Mouse (Mus musculus) adrenal gland, postnatal 25 days (tissue): ENCODE measurements around the gene Dpt. TPM values are rescaled to one million over a fixed set of nuclear protein-coding genes. Genes with fewer than 3 reads are reported as not detected.

Experiments used
- DNase-seq: peaks from one replicate; pipeline ENCODE4 v3.0.0; 2021; ENCODE audit warnings: mixed read lengths
- total RNA-seq: library from RNA; stranded (reverse); gene quantifications from 2 replicates; pipeline ENCODE4 v1.2.3, GENCODE M21; 2021

Gene Dpt
- total RNA-seq, 1 experiment from 2014 or later = 9.2 TPM

DNA sequence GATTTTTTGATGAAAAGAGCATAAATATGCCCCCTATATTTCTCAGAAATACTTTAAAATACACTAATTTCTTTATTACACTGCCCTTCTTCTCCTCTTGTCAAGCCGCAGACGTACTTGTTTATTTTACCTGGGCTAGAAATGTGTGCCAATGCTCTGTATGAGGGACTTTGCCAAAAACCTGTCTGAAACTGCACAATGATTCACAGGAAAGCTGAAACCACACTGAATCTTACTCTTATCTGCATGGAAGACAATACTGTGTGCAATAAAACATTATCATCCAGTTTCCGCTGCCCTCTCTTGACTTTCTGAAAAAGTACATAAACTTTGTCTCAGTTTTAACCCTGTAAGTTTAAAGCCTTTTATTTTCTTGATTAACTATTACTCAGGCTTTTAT, 20.9 kb downstream of the Dpt start:
- no peak for DNase-seq

DNA sequence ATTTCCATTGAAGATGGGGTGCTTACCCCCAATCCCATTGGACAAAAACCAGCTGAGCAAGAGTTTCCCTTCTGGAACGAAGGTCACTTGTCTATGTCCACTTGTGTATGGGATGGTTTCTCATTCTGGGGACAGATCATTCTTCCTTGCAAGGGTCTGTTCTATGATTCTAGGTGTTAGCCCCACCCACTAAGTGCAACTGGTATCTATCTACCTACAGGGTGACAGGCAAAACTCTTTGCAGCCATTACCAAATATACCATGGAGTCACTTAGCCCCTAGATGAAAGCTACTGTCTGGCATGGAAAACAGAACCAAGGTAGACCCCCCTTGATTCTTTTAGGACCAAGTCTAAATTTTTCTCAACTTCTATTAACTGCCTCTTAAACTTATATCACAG, 24.9 kb downstream of the Dpt start:
- no peak for DNase-seq

DNA sequence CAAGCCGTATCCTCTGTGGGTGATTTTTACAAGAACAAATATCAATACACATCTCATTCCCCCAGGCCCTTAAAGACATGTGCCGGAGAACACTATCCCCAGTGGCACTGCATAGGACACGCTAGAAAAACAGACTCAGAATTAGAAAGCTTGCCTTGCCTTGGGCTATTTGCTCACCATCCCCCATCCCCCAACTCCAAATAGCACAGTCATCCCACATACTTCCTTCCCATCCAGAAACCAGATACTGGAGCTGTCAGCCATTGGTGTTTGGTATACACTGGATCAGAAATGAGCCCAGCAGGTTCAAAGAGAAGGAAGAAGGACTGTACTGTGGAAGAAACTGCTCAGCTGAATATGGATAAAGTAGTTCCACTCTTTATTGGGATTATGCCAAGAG, 25.4 kb downstream of the Dpt start:
- no peak for DNase-seq

DNA sequence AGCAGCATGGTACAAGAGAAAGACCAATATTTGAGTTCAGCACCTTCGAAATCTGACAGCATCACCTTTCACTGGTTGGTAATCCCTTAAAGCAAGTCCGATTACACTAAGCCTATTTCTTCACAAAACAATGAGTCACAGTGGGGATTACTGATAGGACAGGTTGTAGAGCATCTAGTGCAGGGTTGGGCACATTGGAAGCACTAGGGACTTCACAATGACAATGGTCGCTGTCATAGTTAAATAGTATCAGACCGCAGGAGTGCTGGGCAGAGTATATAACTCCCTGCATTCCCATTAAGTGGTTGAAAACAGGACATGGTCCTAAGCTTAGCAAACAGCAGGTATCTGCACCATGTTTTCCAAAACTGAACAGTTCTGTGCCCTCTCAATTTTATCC, 25.8 kb downstream of the Dpt start:
- DNase-seq = no peak

DNA sequence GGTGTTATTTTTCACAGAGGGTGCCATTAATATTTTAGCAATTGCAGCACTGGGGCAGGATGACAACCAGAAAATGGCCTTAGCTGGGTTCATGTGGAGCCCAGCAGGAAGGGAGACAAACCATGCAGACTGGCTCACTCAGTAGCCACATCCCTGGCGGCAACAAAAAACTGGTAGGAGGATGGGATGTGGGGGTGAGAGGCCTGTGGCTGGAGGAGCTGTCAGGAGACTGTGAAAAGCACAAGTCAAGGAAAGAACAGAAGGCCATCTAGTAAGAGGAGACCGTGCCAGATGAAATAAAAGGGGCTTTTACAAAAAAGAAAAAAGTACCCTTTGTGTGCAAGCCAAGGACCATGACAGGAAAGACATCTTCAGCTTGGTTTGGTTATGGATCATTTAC, 28.5 kb downstream of the Dpt start:
- no peak for DNase-seq

- DNase-seq = no peak
Observed at GRCm38 (mm10) chr1:164829881-164830280, 33.4 kb downstream of the Dpt start.

- DNase-seq = no peak
Observed at GRCm38 (mm10) chr1:164832459-164832858, 36.0 kb downstream of the Dpt start.

GRCm38 (mm10) chr1:164848616-164849265, 52.3 kb downstream of the Dpt start:
- no peak for DNase-seq

DNA sequence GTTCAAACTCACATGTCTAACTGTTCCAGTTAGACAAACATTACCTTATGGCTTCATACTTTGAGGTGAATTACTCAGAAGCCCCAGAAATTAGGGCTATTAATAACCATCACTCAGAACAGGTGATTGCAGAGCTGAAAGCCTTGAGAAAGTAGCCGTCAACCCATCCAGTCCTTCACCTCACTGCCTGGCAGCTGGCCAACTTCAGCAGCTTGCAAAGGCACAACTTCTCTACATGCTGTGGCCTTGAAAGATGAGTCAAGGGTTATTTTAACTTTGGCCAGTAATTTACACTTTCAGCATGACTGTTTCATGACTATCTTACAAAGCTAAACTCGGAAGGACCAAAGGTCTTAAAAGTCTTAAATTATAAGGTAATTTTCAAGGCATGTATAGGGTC, 59.3 kb downstream of the Dpt start:
- DNase-seq = peak; percentile 74

DNA sequence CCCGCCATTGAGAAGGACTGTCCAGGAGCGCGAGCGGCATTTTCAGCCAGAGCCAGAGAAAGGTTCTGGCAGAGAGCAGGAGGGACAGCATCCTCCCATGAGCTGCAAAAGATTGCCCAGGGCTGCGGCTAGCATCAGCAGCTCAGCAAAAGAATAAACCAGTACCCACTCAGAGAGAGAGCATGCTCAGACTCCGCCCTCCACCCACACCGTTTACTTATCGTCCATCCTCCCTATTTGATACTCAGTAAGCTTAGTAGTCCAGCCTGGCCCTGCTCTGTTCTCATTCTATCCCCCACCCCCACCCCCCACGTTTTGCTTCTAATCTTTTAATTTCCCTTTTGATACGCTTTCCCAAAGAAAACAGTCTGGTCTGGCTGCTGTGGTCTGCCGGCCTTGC, 63.5 kb downstream of the Dpt start:
- DNase-seq = no peak

- DNase-seq = no peak
Observed at GRCm38 (mm10) chr1:164860782-164861181, 64.3 kb downstream of the Dpt start.

DNA sequence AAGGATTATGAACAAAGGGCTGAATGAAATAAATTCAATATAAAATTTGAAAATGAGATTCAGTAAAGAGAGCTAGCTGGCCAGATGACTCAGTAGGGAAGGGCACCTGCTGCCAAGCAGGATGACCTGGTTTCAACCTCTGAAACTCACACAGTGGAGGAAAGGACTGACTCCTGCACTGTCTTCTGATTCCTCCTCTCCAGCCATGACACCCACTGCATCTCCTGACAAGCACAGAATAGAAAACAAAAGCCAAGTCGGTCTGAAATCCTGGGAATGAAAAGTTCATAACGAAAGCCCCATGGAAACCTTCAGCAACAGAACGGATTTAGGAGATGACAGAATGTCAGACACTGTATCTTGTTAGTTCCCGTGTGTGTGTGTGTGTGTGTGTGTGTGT, 65.1 kb downstream of the Dpt start:
- DNase-seq = no peak

GRCm38 (mm10) chr1:164862946-164863883, 66.8 kb downstream of the Dpt start:
- DNase-seq = no peak

DNA sequence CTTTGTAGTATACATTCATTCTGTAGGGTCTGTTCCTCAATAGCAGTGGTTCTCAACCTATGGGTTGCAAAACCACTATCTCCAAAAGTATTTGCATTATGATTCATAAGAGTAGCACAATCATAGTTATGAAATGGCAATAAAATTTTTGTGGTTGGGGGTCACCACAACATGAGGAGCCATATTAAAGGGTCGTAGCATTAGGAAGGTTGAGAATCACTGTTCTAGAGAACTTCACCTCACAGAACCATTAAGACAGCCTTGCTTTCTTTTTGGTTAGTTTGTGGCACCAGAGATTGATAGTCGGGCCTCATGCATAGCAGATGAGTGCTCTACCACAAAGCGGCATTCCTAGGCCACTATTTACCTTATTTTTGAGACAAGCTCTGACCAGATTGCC, 68.2 kb downstream of the Dpt start:
- no peak for DNase-seq

GRCm38 (mm10) chr1:164870694-164871093, 74.2 kb downstream of the Dpt start:
- DNase-seq = peak; percentile 50

Other genes with a start within 250 kb of the Dpt start
- gene Xcl1, start 138.9 kb downstream of the Dpt start, total RNA-seq = not detected in 2 replicates